Mouse (Mus musculus) lung, adult 2 months (tissue): ENCODE results near the gene Col23a1. TPM values are rescaled to one million over a fixed set of nuclear protein-coding genes. Genes with fewer than 3 reads are reported as not detected.
A peak's percentile ranks its signal among the peaks of the same experiment; 100 is the strongest.

Experiments used
- DNase-seq: peaks from one replicate; pipeline ENCODE4 v3.0.0; 2022
- H3K4me1 ChIP-seq: fragments of 200-500 bp; 2 replicates; pipeline ENCODE4 v1.6.1; 2011; ENCODE audit warnings: low read length; ENCODE audit not compliant: control insufficient read depth, insufficient read depth
- H3K4me3 ChIP-seq: fragments of 200-500 bp; replicated peaks from 2 replicates; pipeline ENCODE3; 2011; ENCODE audit warnings: low read depth, mild to moderate bottlenecking, control low read depth, low read length; ENCODE audit errors: extremely low read depth
- CTCF ChIP-seq: fragments of 200-500 bp; IDR thresholded peaks from 2 replicates; pipeline ENCODE4 v1.5.1; 2011; ENCODE audit warnings: mild to moderate bottlenecking, low read length, control low read depth; ENCODE audit not compliant: insufficient read depth
- POLR2A ChIP-seq: fragments of 200-500 bp; IDR thresholded peaks from 2 replicates; pipeline ENCODE4 v1.6.1; 2011; ENCODE audit warnings: low read depth, mild to moderate bottlenecking, control low read depth, low read length, borderline replicate concordance; ENCODE audit errors: extremely low read depth
- WGBS: fragments of 180-500 bp; shearing (Covaris S2); methylation state at CpG from one replicate; pipeline ENCODE4 v1.1.7; 2018; 5-methylcytosine and 5-hydroxymethylcytosine counted together
- polyA plus RNA-seq: library from polyadenylated mRNA; depleted of rRNA; stranded (reverse); fragments of >200 nt; gene quantifications from 2 replicates; pipeline ENCODE4 v1.2.3, GENCODE M21; 2012

Gene Col23a1
- polyA plus RNA-seq, 1 experiment: 27.1 TPM

GRCm38 (mm10) chr11:51364353-51364752, 74.6 kb downstream of the Col23a1 start:
- Histone ChIP-seq H3K4me3 (no peak overlapping the region), H3K4me1 (no peaks in the 10 kb centered on the region)
- TF ChIP-seq POLR2A: no peak
- WGBS: 65% methylated on average over 5 of the region's 5 CpGs
- DNase-seq: no peak

DNA sequence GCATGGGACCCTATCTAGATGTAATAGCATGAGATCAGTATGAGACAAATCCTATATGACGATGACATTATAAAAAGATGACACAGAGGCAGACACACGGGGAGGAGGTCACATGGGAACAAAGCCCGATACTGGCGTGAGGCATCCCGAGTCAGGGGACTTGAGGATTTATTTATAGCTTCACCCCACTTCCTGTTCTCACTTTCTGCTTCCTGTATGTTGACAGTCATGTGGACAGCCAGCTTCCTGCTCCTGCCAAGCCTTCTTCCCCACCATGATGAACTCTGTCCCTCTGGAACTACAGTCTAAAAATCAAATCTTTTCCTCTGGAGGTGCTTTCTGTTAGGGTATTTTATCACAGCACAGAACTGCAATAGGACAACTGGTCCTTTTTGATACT, 77.6 kb downstream of the Col23a1 start:
- 49% methylated on average over 5 of the region's 5 CpGs for WGBS
- no peak for TF ChIP-seq POLR2A
- no peak for TF ChIP-seq CTCF
- Histone ChIP-seq H3K4me1 (no peaks in the 10 kb centered on the region), H3K4me3 (no peak overlapping the region)
- DNase-seq: no peak

DNA sequence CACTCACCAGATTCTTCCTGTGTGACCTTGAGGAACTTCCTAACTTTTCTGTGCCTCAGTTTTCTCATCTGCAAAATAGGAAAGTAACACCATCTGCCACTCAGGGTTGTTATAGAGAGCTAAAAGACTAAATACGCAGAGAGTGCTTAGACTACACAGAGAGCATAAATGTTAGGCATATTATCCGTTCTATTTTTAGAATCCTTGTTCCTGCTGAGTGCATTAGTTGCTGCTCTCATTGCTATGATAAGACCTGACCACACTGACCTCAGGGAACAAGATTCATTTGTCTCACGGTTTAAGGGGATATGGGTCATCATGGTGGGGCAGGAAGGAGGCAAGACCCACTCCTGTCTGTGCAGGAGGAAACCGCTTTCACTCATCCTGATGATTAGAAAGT, 80.6 kb downstream of the Col23a1 start:
- DNase-seq: no peak
- no peak for TF ChIP-seq CTCF
- 43% methylated on average over 4 of the region's 4 CpGs for WGBS
- Histone ChIP-seq H3K4me1 (no peaks in the 10 kb centered on the region), H3K4me3 (no peak overlapping the region)

GRCm38 (mm10) chr11:51371321-51371720, 81.6 kb downstream of the Col23a1 start:
- 75% methylated on average over 4 of the region's 4 CpGs for WGBS
- TF ChIP-seq POLR2A: no peak
- TF ChIP-seq CTCF: no peak
- H3K4me3 ChIP-seq: no peak overlapping the region
- H3K4me1 ChIP-seq: no peaks in the 10 kb centered on the region
- no peak for DNase-seq

GRCm38 (mm10) chr11:51371926-51372325, 82.2 kb downstream of the Col23a1 start:
- Histone ChIP-seq H3K4me1 (no peaks in the 10 kb centered on the region), H3K4me3 (no peak overlapping the region)
- TF ChIP-seq POLR2A: no peak
- no peak for TF ChIP-seq CTCF
- WGBS: 76% methylated on average over 1 of the region's 1 CpGs
- no peak for DNase-seq

- no peak overlapping the region for H3K4me3 ChIP-seq
- no peak for DNase-seq
- no peaks in the 10 kb centered on the region for H3K4me1 ChIP-seq
- TF ChIP-seq CTCF (no peak), POLR2A (no peak)
- 61% methylated on average over 5 of the region's 5 CpGs for WGBS
These were observed 87.5 kb downstream of the Col23a1 start for GRCm38 (mm10) chr11:51377199-51377598.

DNA sequence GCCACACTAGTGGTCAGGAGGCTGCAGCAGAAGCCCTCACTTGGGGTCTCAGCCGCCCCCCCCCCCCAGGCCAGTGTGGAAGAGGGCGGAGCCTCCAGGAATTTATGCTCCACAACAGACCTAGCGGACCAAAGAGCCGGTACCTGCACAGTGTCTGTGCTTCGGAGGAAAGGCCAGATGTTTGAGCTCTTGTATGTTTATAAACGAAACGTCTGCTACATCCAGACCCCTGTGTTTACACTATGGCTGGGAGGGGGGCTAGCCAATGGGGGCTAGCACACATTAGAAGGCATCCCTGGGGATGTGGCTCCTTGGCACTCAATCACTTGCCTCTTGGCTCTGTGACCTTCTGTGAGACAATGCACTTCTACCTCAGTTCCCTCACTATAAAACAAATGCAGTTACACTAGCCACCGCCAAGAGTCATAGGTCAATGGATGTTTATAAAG, 99.2 kb downstream of the Col23a1 start:
- no peaks in the 10 kb centered on the region; the same call in 1 of the 2 replicates for H3K4me1 ChIP-seq
- DNase-seq: no peak
- TF ChIP-seq CTCF (no peak), POLR2A (no peak)
- no peak overlapping the region for H3K4me3 ChIP-seq
- 42% methylated on average over 8 of the region's 8 CpGs for WGBS

DNA sequence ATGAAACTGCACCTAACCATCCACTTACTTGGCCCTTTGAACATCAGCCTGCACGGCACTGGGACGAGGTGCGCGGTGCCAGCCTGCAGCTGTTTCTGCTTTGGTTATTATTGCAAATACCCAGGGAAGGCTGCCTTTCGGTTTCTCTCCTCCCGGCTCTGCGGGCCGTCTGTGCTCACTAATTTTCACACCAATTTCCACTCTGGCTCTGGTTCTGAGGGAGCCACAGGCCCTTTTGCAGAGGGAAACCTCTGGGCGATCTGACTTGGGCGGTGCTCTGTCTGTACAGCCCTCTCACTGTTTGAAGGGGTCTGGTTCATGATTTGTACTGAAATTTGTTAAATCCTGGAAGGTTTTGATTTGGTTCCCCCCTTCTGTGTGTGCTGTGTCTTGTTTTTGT, 100.0 kb downstream of the Col23a1 start:
- DNase-seq: no peak
- 74% methylated on average over 10 of the region's 10 CpGs for WGBS
- Histone ChIP-seq H3K4me1 (no peaks in the 10 kb centered on the region; the same call in 1 of the 2 replicates), H3K4me3 (no peak overlapping the region)
- TF ChIP-seq CTCF (no peak), POLR2A (no peak)

DNA sequence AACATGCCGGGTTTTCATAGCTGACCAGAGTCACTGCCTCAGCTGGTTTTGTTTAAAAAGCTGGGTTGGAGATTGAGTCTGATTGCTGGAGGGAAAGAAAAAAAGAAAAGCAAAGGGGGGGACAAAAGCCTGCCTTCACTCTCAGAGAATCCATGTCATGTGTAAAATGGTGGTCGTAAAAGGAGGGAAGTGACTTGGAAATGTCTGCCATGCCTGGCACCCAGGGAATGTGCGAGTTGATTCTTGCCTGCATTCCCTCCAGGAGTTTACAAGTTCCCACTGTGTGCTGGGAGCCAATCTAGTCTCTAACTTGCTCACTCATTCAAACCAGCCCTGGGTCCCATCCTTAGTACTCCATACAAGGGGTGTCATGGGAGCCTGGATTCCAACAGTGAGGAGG, 100.8 kb downstream of the Col23a1 start:
- DNase-seq: no peak
- TF ChIP-seq CTCF: no peak
- TF ChIP-seq POLR2A: no peak
- no peak overlapping the region for H3K4me3 ChIP-seq
- WGBS: 72% methylated on average over 3 of the region's 3 CpGs
- no peaks in the 10 kb centered on the region; the same call in 1 of the 2 replicates for H3K4me1 ChIP-seq

DNA sequence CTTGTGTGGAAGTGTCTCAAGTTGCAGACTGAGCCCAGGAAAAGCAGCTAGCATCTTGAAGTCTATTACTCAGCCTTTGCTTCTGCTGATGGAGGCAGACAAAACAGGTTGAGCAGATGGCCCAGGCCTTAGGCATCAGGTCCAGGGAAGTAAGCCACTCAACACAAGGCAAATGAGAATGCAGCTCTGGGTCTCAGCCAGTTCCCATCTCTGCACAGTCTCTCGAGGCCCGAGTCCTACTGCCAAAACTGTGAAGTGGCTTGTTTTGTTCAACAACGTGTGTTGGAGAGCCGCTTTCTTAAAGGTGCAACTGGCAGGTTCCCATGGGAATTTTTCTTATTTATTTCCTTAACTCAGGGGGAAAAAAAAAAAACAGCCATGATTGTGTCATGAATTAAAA, 101.8 kb downstream of the Col23a1 start:
- H3K4me3 ChIP-seq: no peak overlapping the region
- 50% methylated on average over 4 of the region's 4 CpGs for WGBS
- no peaks in the 10 kb centered on the region; the same call in 1 of the 2 replicates for H3K4me1 ChIP-seq
- TF ChIP-seq CTCF (no peak), POLR2A (no peak)
- peak; percentile 69 for DNase-seq

GRCm38 (mm10) chr11:51394301-51394865, 104.7 kb downstream of the Col23a1 start:
- TF ChIP-seq CTCF (no peak), POLR2A (no peak)
- Histone ChIP-seq H3K4me3 (no peak overlapping the region), H3K4me1 (peaks cover 7% of the 10 kb centered on the region; the same call in 1 of the 2 replicates)
- DNase-seq: no peak
- 83% methylated on average over 9 of the region's 9 CpGs for WGBS
